Mouse (Mus musculus) A20 (cell line): ENCODE measurements around the gene Ndufb4.
A peak's percentile ranks its signal among the peaks of the same experiment; 100 is the strongest.

Source experiments
- DNase-seq: peaks from one replicate; pipeline ENCODE4 v3.0.0-alpha.2; 2011; ENCODE audit warnings: low read depth, low spot score

Gene Ndufb4

DNA sequence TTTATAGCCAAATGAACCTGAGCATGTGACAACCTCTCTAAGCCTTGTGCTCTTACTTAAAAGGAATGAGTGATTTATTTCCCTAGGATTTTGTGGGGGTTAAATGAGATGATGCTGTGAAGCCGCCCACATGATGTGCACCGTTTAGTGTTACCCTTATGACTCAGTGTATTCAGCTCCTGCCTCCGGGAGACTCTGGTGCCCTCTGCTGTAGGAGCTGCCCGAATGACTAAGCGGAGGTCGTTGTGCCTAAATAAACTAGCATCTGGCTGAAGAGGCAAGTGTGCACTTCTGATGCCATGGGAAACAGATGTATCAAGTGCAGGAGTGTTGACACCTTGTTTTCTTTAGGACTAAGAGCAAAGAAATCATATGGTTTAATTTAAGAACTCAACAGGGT, 18.1 kb downstream of the Ndufb4 start:
- peak; percentile 16 for DNase-seq

DNA sequence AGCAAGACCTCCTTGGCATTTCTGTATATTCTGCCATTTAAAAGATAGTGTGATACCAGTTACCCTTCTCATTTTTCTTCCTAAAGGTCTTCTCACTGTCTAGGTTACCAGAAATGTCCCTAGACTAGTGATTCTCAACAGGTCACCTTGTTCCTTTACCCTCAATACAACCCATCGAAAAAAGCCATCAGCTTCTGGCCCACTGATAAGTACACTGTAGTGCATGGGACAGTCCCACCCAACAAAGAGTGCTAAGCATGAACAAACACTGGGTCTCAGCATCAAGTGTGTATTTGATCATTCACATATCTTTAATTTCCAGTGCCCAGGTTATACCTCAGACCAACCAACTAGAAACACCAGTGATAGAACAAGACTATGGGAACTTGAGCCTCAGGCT, 19.2 kb downstream of the Ndufb4 start:
- DNase-seq, result no peak

DNA sequence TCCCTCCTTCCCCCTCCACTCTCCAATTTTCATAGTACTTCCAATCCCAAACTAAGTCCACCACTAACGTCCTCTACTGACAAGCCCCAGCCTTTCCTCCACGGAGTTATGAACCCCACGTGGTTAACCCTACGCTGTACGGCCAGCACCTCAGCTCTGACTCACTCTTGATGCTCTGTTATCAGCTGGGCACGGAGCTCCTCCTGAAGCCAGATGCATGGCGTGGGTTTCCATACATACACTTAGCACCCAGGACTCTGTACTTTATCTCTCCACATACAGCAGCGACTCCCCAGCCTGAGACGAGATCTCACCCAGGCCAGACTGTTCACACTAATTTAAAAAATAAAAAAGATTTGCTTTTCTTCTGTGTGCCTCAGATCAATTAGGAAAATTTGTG, 19.7 kb downstream of the Ndufb4 start:
- no peak for DNase-seq

DNA sequence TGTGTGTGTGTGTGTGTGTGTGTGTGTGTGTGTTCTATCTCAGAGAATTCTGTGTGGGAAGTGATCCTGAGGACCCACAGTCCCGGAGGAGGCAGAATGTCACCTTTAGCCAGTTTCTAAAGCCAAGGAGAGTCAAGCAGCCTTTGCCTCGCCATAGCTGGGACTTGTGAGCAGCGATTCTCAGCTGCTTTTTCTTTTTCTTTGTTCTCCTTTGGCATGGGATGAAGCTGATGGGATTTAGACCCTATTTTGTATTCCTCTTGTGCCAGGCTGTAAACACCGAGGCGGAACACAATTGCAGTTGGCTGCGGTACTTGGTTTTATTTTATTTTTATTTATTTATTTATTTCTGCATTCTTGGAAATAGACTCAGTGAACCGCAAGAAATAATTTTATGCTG, 25.2 kb downstream of the Ndufb4 start:
- DNase-seq, result no peak

DNA sequence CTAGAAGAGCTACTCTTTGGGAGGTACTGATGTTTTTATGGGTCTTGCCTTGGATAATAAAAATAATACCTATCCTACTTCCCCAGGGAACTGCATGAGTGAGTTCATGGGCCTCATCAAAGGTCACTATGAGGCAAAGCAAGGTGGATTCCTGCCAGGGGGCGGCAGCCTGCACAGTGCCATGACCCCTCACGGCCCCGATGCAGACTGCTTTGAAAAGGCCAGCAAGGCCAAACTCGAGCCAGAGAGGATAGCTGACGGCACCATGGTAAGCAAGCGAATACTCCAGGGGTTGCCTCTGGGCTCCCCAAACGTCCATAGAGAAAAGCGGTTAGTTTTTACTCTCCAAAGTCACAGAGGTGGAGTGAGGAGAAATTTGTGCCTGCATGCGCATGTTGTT, 25.9 kb downstream of the Ndufb4 start:
- DNase-seq, result no peak

DNA sequence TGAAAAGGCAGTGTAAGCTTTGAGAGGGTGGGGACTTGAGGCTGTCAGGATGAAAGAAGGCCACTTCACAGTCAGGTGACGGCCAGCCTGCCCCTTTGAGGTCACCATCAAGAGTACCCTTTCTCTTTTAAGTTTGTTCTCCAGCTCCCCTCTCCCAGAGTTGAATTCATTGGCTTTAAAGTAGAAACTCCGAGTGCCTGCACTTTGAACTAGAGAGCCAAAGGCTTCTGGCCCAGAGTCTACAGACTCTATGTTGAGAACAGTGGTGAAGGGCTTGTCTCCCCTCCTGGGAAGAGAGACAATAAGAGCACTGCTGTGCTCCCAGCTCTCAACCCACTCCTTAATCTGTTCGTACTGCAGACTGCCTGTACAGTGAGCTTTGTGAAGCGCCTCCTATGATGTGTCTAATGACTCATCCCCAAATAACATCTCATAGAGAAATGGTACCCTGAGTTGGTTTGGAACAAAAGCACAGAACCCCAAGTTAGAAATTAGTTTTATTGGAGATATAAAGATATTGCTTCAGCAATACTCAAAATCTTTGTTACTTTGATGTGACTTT, 27.8 kb downstream of the Ndufb4 start:
- DNase-seq, result no peak

DNA sequence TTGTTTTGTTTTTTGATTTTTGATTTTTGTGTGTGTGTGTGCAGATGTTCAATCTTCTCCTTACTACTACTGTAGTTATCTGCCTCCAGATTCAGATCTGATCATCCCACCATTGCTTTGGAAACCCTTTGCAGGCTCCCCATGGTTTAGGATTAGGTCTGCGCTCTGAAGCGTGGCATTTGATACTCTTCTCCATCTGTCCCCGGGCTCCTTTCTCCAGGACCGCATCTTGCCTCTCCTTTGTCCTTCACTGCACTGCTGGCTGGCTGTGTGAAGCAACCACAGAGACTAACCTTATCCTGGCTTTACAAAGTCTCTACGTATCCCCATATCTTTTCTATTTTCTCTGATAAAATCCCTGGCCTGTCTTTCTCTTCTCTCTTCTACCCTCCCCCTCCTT, 31.3 kb downstream of the Ndufb4 start:
- no peak for DNase-seq

DNA sequence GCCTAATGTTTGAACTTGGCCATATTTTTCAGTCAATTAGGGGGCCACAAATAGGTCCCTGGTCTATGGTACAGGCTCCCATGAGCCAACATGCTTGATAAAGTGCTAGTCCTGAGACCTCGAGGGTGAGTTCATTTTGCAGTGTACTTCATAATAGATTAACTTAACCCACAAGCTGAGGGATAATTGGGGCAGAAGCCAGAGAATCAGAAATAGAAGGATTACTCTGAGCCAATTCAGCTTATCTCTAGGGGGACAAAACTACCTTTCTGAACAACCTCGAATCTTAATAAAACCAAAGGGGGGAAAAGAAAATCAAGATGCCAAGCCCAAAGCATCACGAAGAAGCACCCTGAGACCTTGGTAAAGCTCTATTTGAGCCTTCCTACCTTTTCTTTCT, 31.9 kb downstream of the Ndufb4 start:
- no peak for DNase-seq

DNA sequence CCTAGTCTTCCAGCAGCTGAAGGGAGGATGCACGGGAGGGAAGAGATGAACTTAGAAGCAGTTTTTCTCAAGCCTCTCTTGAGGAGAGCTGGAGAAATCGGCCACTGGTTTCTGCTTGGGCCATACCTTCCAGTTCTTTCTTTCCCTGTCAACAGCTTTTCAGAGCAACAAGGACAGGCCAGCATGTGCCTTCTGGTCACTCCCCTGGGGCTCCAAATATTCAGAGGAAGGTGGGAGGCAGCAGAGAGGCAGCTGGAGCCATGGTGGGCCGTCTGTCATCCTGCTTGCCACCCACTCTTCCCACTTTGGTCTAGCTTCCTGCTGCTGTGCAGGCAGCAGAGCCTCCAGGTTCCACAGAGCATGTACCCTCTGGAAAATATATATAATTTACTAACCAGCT, 36.6 kb downstream of the Ndufb4 start:
- no peak for DNase-seq

DNA sequence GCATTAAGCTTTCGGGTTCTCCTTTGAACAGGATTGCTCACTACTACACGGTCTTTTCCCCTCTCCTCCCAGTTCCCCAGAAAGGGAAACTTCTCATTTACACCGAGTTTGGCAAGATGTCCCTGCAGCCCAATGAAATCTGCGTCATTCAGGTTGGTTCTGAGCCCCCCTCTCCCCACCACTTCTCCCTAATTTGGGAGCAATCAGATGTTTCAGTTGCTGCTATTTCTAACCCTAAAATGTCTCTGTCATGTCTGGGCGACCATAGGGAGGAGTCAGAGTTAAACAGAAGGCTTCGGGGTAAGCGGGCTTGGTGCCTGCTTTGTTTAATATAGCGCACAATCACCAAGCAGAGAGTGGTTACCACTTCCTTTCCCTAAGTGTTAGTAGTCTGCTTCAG, 38.1 kb downstream of the Ndufb4 start:
- no peak for DNase-seq

DNA sequence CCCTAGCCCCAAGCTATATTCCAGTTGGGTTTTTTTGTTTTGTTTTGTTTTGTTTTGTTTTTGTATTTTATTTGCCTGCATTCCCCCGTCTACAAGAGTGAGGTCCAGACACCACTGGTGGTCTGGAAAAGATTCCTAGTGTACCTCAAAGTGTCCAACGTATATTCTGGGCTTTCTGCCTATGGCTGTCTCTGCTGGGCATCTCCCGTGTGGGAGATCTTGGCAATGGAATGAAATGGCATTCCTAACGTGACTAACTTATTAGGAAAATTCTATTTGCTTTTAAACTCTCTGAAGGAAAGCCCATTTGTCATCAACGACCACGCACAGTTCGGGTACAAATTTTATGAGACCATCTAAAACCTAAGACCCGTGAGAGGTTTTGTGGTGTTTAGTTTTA, 38.8 kb downstream of the Ndufb4 start:
- no peak for DNase-seq

DNA sequence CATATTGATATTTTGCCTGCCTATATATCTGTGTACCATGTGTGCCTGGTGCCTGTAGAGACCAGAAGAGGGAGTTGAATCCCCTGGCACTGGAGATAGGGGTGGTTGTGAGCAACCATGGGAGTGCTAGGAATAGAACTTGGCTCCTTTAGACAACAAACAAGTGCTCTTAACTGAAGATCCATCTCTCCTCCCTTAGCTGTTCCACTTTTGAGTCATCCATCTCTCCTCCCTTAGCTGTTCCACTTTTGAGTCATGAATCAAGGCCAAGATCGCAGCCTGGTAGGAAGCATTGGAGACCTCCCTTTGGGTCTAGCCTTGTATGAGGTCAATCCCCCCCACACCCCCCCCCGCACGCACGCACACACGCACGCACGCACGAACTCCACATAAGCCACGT, 39.7 kb downstream of the Ndufb4 start:
- no peak for DNase-seq

DNA sequence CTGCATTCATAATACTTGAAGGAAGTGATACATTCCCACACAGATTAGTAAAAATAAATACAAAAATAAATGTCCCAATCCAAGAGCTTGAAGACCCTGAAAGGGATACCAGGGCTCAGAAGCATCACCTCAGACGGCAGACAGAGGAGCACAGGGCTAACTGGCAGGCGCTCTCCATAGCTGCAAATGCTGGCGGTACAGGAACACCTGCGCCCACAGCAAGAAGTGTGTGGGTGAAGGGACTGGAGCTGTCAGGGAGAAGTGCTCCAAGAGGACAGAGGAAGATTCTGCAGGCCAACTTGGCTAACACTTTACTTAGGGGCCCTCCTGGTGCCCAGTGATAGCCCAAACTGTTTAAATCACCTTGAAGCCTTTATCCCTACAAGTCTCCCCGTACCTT, 42.2 kb downstream of the Ndufb4 start:
- DNase-seq, result no peak

DNA sequence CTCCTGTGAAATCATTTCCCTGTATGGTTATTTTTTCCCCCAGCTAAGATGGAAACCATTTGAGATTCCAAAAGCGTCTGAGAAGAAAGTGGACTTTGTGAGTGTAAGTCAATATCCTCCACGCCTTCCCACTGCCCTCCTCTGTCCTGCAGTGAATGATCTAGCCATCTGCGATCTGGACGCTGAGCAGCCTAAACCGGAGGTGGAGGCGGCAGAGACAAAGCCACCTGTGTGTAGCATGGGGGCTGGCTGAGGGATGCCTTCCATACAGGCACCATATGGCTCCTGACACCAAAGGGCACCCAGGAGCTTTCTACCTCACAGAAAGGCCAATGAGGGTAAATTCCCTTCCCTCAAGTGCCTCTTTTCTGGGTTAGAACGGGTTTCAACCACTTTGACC, 43.2 kb downstream of the Ndufb4 start:
- DNase-seq, result no peak

DNA sequence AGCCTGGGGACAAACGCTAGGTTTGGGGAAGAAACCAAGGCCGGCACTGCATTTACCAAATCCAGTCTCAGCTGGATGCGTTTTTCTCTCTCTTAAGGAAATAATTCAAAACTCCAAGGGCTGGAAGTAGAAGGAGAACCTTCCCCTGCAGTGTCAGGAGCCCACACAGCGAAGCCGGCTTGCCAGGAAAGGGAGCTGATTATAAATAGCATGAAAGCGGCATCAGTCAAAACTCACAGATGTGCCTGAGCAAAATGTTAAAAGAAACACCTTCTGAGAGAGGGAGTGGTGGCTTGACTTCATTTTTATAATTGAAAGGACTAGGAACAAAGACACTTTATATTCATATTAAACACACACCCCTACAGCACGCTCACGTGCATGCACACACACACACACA, 43.9 kb downstream of the Ndufb4 start:
- no peak for DNase-seq

DNA sequence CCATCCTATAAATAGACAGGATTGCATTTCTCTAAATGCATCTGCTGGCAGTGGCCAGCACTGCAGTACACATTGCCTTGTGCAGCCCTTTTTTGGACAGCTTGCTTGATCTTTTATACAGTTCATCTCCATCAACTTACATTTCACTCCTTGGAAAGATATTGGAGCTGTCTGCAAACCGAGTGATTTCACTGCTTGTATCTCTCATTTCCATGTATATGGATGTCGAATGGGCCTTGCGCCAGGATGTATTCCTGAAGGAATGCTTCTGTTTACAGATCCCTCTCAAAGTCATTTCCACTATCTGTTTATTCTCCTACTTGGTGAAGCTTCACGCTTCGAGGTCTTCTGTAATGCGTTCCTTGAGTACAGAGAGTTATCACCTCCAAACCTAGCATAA, 50.0 kb downstream of the Ndufb4 start:
- DNase-seq, result no peak

DNA sequence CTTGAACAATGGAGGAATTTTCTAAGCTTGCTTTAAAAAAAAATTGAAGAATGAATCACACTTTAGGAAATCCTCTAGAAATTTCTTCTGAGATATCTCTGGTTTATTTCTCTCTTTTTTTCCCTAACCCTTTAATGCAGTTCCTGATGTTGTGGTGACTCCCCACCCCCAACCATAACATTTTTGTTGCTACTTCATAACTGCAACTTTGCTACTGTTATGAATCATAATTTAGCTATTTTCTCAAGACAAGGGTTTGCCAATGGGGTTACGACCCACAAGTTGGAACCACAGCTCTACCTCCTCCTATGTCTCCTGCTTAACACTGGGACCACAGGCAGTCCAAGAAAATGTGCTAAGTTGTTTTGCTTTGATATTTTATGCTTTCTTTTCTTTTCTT, 50.8 kb downstream of the Ndufb4 start:
- DNase-seq, result no peak

DNA sequence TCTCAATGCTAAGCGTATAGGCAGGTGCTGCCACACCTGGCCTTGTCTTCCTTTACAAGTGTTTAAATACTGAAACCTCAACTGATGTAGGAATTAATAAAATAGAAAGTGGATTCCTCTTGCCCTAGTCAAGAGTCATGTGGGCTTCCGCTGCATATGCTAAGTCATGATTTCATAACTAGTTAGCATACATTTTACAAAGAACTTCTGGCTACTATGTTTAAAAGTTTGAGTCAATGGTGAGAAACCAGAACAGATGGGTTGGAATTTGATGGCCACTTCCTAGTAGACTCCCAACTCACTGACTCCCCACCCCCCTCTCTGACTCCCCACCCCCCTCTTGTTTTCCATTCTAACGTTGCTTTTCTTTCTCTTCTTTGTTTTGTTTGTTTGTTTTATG, 54.9 kb downstream of the Ndufb4 start:
- DNase-seq, result no peak

DNA sequence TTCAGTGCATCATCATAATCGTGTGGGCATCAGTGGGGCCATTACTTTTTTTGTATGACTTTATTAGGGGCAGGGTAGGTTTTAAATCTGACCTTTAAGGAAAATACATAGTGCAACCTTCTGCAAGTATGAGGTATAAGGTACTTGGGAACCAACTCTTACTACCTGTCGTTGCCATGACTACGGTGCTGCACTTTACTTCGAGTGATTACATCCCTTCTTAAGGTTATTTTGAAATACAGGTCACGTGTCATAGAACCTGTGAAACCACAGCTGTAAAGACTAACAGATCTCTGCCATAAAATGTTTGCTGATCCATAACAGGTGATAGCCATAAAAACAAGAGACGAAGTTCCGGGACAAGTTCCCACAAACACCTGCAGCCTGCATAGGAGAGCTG, 55.8 kb downstream of the Ndufb4 start:
- no peak for DNase-seq

DNA sequence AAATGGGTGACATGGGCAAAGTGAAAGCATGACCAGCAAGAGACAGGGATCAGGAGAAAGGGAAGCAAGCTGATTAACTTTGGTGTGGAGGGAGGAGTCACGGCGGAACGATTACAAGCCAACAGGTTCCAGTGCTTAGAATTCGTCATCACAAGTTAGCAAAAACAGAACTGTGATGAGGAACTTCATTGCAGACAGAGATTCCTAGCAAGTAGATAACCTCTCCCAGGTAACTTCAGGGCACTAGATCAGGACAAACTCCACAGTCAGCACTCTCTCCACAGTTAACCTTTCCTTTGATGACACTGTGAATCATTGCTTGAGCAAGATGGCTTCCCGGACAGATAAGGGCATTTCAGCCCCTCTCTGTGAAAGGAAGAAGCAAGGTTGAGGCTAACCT, 56.8 kb downstream of the Ndufb4 start:
- DNase-seq, result peak; percentile 71
